Mouse (Mus musculus): ENCODE measurements around the gene D630045J12Rik.
A peak's percentile ranks its signal among the peaks of the same experiment; 100 is the strongest.

Gene D630045J12Rik

GRCm38 (mm10) chr6:38253736-38254641 lies at the start of gene D630045J12Rik:
TSS of gene D630045J12Rik (minus strand) at chr6:38254009.
- DNase-seq (ENCODE audit: low spot score in 2 of 2), result peak; percentile 55 to 66

- peak; percentile 13 to 36 for DNase-seq (ENCODE audit: low spot score in 2 of 2)
Measured at GRCm38 (mm10) chr6:38298761-38299401, 45.1 kb upstream of the D630045J12Rik start, which contains the start of gene Zc3hav1l. TSS of gene Zc3hav1l (minus strand) at chr6:38299259.

- no peak for DNase-seq (ENCODE audit: low spot score in 2 of 2)
Measured at GRCm38 (mm10) chr6:38298246-38298635, 44.4 kb upstream of the D630045J12Rik start.

GRCm38 (mm10) chr6:38297580-38298245 lies 43.9 kb upstream of the D630045J12Rik start:
- DNase-seq (ENCODE audit: low spot score in 2 of 2), result no peak

GRCm38 (mm10) chr6:38293708-38294107 lies 39.9 kb upstream of the D630045J12Rik start:
- no peak for DNase-seq (ENCODE audit: low spot score in 2 of 2)

- DNase-seq (ENCODE audit: low spot score in 2 of 2), result no peak
Measured at GRCm38 (mm10) chr6:38292871-38293646, 39.2 kb upstream of the D630045J12Rik start.

GRCm38 (mm10) chr6:38284422-38284821 lies 30.6 kb upstream of the D630045J12Rik start:
- DNase-seq (ENCODE audit: low spot score in 2 of 2), result no peak

GRCm38 (mm10) chr6:38264466-38264865 lies 10.7 kb upstream of the D630045J12Rik start:
- DNase-seq (ENCODE audit: low spot score in 2 of 2), result no peak

- DNase-seq (ENCODE audit: low spot score in 2 of 2), result no peak
Measured at GRCm38 (mm10) chr6:38263393-38264159, 9.8 kb upstream of the D630045J12Rik start.

- DNase-seq (ENCODE audit: low spot score in 2 of 2), result no peak
Measured at GRCm38 (mm10) chr6:38261877-38262276, 8.1 kb upstream of the D630045J12Rik start.

GRCm38 (mm10) chr6:38257506-38257905 lies 3.7 kb upstream of the D630045J12Rik start:
- DNase-seq (ENCODE audit: low spot score in 2 of 2), result no peak

GRCm38 (mm10) chr6:38256793-38257192 lies 3.0 kb upstream of the D630045J12Rik start:
- DNase-seq (ENCODE audit: low spot score in 2 of 2), result no peak

- no peak for DNase-seq (ENCODE audit: low spot score in 2 of 2)
Measured at GRCm38 (mm10) chr6:38255794-38256193, 2.0 kb upstream of the D630045J12Rik start.

GRCm38 (mm10) chr6:38252766-38253735 lies 758 bp downstream of the D630045J12Rik start:
- no peak for DNase-seq (ENCODE audit: low spot score in 2 of 2)

- no peak for DNase-seq (ENCODE audit: low spot score in 2 of 2)
Measured at GRCm38 (mm10) chr6:38252139-38252538, 1.7 kb downstream of the D630045J12Rik start.

- DNase-seq (ENCODE audit: low spot score in 2 of 2), result no peak
Measured at GRCm38 (mm10) chr6:38251464-38251863, 2.3 kb downstream of the D630045J12Rik start.

GRCm38 (mm10) chr6:38247362-38247761 lies 6.4 kb downstream of the D630045J12Rik start:
- DNase-seq (ENCODE audit: low spot score in 2 of 2), result no peak

GRCm38 (mm10) chr6:38244806-38245205 lies 9.0 kb downstream of the D630045J12Rik start:
- DNase-seq (ENCODE audit: low spot score in 2 of 2), result no peak

GRCm38 (mm10) chr6:38244167-38244566 lies 9.6 kb downstream of the D630045J12Rik start:
- no peak for DNase-seq (ENCODE audit: low spot score in 2 of 2)

Data from spleen, postnatal 36 days (tissue).